Mouse (Mus musculus) retina, adult 2 months (tissue): ENCODE measurements around the gene Tnfsf10.
"Not testable (repeated sequence)": the region's sequence is repeated elsewhere in the genome, so short reads cannot be mapped to it uniquely, and the experiment has no call there.

Experiments used
- DNase-seq: peaks from one replicate; pipeline ENCODE4 v3.0.0-alpha.2; 2012; ENCODE audit warnings: low read depth, low spot score

Gene Tnfsf10

GRCm38 (mm10) chr3:27316559-27317287 lies at the start of gene Tnfsf10:
Gene Tnfsf10, plus strand, starts transcription at chr3:27317028.
- no peak for DNase-seq

- no peak for DNase-seq
Measured at GRCm38 (mm10) chr3:27267327-27267726, 49.5 kb upstream of the Tnfsf10 start.

- DNase-seq, result no peak
Measured at GRCm38 (mm10) chr3:27267887-27268286, 48.9 kb upstream of the Tnfsf10 start.

DNA sequence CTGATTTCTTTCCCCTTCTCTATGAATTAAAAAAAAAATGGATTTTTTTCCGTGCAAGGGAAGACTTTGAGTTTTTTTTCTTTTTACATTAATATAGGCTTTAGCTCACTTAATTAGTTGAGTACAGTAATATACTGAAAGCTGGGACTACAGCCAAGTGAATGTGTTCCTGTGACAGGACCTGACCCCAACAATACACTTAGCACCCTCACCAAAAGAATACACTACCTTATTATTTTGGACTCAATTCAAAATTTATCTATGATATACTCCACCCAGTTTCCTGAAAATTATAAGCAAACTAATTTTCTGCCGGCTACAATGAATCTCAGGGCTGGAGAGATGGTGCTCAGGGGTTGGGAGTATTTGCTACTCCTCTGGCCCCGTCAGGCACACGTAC lies 47.7 kb upstream of the Tnfsf10 start:
- DNase-seq, result no peak

- DNase-seq, result no peak
Measured at GRCm38 (mm10) chr3:27270160-27270962, 46.5 kb upstream of the Tnfsf10 start.

GRCm38 (mm10) chr3:27272926-27273745 lies 43.7 kb upstream of the Tnfsf10 start:
- no peak for DNase-seq

- DNase-seq, result not testable (repeated sequence)
Measured at GRCm38 (mm10) chr3:27279286-27279925, 37.4 kb upstream of the Tnfsf10 start.

GRCm38 (mm10) chr3:27280280-27280749 lies 36.5 kb upstream of the Tnfsf10 start:
- no peak for DNase-seq

DNA sequence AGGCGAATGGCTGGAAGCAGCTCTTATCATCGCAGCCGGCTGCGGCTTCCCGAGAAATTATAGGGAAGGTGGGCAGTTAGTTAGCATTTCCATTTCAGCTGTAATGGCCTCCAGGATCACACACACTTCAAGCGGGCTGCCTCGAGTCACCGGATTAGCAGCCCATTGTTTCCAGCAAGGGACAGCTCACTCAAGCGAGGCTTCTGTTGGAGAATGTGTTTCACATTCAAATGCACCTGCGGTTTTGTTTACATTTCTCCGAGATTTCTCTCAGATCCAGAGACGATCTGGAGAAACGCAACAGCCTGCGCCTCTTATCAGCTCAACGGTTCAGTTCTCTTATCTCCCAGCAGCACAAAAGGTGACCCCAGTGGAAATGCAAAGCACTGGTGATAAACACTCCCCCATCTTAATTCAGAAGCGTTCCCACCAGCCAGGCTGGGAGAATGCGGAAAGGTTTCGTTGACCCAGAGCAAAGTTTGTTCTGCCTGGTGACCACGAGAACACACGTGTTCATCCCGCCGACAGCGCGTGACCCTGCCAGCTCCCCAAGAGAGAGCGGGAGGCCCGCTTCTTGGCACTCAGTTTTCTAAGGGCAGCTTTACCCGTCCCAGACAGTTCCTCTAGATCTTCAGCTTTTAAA lies 33.6 kb upstream of the Tnfsf10 start:
- no peak for DNase-seq

DNA sequence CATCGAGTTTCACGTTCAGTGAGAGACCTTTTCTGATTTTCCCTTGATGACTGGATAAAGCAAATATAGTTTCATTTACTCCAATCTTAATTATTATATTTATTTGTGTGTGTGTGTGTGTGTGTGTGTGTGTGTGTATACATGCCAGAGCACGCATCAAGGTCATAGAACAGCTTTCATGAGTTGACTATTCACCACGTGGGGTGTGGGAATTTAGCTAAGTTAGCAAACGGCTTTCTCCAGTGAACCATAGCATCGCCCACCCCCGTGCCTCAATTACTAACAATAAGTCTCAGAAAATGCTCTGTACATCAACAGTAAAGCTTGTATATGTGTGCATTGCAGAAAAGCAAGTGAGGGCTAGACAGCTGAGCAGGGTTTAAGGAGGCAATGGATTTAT lies 33.0 kb upstream of the Tnfsf10 start:
- DNase-seq, result no peak

- no peak for DNase-seq
Measured at GRCm38 (mm10) chr3:27284227-27284626, 32.6 kb upstream of the Tnfsf10 start.

DNA sequence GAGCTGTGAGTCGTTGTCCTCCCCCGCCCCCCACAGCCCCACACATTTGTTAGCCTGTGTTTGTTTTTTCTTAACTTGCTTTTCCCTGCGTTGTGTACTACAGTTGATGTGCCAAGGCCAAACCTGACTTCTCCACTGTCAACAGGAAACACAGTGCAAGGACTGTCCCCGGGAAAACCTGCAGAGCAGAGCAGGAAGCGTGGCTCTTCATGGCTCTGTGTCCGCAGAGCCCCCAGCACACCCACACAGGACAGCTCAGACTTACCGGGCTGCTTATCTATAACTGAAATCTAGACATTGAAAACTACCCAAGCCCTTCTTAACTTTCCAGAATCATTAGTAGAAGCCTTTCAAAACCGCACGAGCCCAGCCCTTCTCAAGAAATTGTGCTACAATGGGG lies 31.8 kb upstream of the Tnfsf10 start:
- no peak for DNase-seq

DNA sequence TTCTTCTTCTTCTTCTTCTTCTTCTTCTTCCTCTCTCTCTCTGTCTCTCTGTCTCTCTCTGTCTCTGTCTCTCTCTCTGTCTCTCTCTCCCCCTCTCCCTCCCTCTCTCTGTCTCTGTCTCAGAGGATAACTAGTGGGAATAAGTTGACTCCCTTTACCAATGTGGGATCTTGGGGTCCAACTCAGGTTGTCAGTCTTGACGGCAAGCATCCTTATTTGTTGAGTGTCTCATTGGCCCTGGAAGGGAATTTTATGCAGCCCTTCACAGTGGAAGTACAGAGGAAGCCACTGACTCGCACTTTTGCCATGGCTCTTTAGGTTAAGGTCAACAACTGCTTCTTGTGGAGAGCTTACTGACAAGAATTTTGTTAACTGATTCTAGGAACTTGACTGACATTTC lies 28.5 kb upstream of the Tnfsf10 start:
- no peak for DNase-seq

GRCm38 (mm10) chr3:27288909-27289308 lies 27.9 kb upstream of the Tnfsf10 start:
- DNase-seq, result no peak

GRCm38 (mm10) chr3:27290285-27290684 lies 26.5 kb upstream of the Tnfsf10 start:
- DNase-seq, result no peak

- DNase-seq, result not testable (repeated sequence)
Measured at GRCm38 (mm10) chr3:27290945-27291344, 25.9 kb upstream of the Tnfsf10 start.

GRCm38 (mm10) chr3:27291411-27291810 lies 25.4 kb upstream of the Tnfsf10 start:
- DNase-seq, result not testable (repeated sequence)

DNA sequence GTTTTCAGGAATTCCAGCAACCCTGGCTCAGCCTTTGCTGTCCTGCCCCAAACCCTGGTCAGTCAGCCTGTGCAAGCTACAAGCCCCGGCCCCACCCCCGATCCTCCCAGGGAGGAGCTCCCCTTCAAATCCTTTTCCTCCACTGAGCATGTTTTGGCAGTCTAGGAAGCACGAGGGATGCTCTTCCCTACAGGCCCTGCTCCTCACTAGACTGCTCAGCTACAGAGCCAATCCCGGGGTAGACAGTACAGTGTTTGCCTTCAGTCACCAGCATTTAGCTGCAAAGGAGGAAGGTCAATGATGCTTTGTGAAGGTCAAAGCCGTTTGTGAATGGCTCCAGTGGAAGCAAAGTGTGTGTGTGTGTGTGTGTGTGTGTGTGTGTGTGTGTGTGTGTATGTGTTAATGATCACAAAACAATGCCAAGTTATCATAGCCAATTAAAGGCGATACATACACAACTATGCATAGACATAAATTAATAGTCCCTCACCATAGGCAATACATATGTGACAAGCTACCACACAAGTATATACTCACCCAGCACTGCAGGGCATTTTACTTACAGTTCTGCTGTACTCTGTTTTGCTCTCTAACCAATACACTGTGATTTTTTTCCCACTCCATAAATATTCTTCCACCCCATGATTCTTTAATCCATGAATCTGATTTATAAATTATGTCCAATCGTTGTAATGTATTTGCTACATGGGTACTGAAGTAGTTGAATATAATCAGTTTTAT lies 23.0 kb upstream of the Tnfsf10 start:
- no peak for DNase-seq

DNA sequence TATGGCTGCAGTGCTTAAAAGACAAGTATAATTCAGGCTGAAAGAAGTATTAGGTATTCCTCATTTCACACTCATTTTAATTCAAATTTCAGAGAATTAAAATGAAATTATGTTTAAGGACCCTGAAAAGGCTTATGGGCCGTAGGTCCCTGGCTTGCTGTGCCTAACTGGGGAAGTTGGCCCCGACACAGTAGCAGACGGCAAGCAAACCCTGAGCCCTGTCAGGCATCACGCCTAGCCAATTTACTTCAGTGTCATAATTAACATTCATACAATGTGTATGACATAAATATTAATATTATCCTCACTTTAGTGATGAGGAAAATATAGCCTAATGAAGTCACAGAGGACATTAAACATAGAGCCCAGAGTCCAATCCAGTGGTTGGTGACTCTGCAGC lies 16.4 kb upstream of the Tnfsf10 start:
- no peak for DNase-seq

DNA sequence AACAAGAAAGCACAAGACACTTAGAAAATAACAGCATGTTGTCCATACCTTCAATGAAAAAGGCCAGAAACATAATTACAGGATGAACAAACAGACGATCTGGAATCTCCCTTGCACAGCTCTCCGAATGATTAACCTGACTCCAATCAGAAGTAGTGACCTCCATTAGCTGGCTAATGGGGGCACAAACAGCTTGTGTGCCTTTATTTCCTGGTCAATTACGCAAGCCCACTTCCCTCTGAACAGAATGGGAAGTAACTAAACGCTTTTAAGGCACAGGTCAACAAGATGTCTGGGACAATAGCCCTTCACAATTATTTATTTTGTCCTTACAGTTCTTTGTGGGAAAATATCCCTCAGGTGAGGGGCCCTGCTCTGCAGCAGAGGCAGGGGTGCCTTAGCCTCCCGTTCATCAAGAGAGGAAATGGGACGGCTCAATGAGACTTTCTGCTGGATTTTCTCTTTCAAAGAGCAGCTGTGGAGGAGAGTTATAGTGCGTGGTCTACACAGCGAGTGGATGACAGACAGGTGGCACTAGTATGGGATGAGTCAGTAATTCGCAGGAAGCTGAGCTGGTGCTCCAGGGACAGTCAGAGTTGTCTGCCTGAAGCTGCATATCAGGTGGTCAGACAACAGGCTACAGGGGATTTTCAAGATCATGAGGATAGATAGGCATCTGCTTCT lies 14.3 kb upstream of the Tnfsf10 start:
- DNase-seq, result no peak
